Mouse (Mus musculus) MEL (cell line): ENCODE measurements around the gene Unc45b. TPM values are rescaled to one million over a fixed set of nuclear protein-coding genes. Genes with fewer than 3 reads are reported as not detected.

Experiments used
- DNase-seq: peaks from one replicate; pipeline ENCODE4 v3.0.0; 2011; ENCODE audit warnings: low read depth, low spot score
- H3K27ac ChIP-seq: 2 replicates; pipeline ENCODE4 v1.5.1; 2012; ENCODE audit warnings: low read depth, mild to moderate bottlenecking, control low read depth, low read length, moderate library complexity; ENCODE audit not compliant: control insufficient read depth
- H3K27me3 ChIP-seq, 2 experiments: fragments of 150-350 bp in 1 of 2; sonication (generic) in 1 of 2; 2 replicates each; pipeline ENCODE4 v1.6.1; 2012; ENCODE audit warnings: low read length in 2 of 2, mild to moderate bottlenecking in 2 of 2, improper control_type of control experiment in 1 of 2, moderate library complexity in 1 of 2; ENCODE audit not compliant: insufficient read depth in 2 of 2, control insufficient read depth in 1 of 2
- H3K36me3 ChIP-seq, 2 experiments: 2 replicates each; pipeline ENCODE4 v1.6.1; 2012 to 2014; ENCODE audit warnings: low read length in 2 of 2, improper control_type of control experiment in 1 of 2, inconsistent platforms in 1 of 2, mild to moderate bottlenecking in 1 of 2; ENCODE audit not compliant: insufficient read depth in 2 of 2, control insufficient read depth in 1 of 2
- H3K4me1 ChIP-seq, 2 experiments: fragments of 150-350 bp in 1 of 2; sonication (generic) in 1 of 2; 2 replicates each; pipeline ENCODE4 v1.6.1; 2012; ENCODE audit warnings: low read length in 2 of 2, improper control_type of control experiment in 1 of 2, mild to moderate bottlenecking in 1 of 2; ENCODE audit not compliant: insufficient read depth in 2 of 2, control insufficient read depth in 1 of 2
- H3K4me3 ChIP-seq, 2 experiments: fragments of 150-350 bp in 1 of 2; sonication (generic) in 1 of 2; 2 replicates each; pipeline ENCODE4 v1.5.1; 2012; ENCODE audit warnings: low read depth in 2 of 2, low read length in 2 of 2, mild to moderate bottlenecking in 2 of 2, moderate library complexity in 2 of 2, control low read depth in 1 of 2, improper control_type of control experiment in 1 of 2; ENCODE audit not compliant: control insufficient read depth in 1 of 2, insufficient read depth in 1 of 2
- H3K79me2 ChIP-seq: 2 replicates; pipeline ENCODE4 v1.6.1; 2012; ENCODE audit warnings: mild to moderate bottlenecking, low read length, moderate library complexity; ENCODE audit not compliant: control insufficient read depth, poor library complexity, insufficient read depth
- H3K9ac ChIP-seq: 2 replicates; pipeline ENCODE4 v1.6.1; 2012; ENCODE audit warnings: low read depth, mild to moderate bottlenecking, control low read depth, low read length, moderate library complexity; ENCODE audit not compliant: control insufficient read depth, poor library complexity, severe bottlenecking
- H3K9me3 ChIP-seq: fragments of 150-350 bp; sonication (generic); replicated peaks from 2 replicates; pipeline ENCODE4 v1.6.1; 2012; ENCODE audit warnings: mild to moderate bottlenecking, low read length, improper control_type of control experiment, moderate library complexity; ENCODE audit not compliant: insufficient read depth
- CHD1 ChIP-seq: IDR thresholded peaks from 2 replicates; pipeline ENCODE4 v1.6.1; 2012; ENCODE audit warnings: low read depth, mild to moderate bottlenecking, inconsistent platforms, low read length, improper control_type of control experiment
- ELF1 ChIP-seq: IDR thresholded peaks from 2 replicates; pipeline ENCODE4 v1.6.1; 2014; ENCODE audit warnings: low read depth, mild to moderate bottlenecking, inconsistent platforms, low read length, improper control_type of control experiment, moderate library complexity
- EP300 ChIP-seq, 2 experiments: IDR thresholded peaks; 2 replicates each; pipeline ENCODE4 v1.6.1; 2011; ENCODE audit warnings: improper control_type of control experiment in 2 of 2, low read length in 2 of 2, low read depth in 1 of 2, mild to moderate bottlenecking in 1 of 2
- ETS1 ChIP-seq: IDR thresholded peaks from 2 replicates; pipeline ENCODE4 v1.6.1; 2012; ENCODE audit warnings: low read depth, mild to moderate bottlenecking, inconsistent platforms, low read length, improper control_type of control experiment, moderate library complexity
- GABPA ChIP-seq: IDR thresholded peaks from 2 replicates; pipeline ENCODE4 v1.6.1; 2012; ENCODE audit warnings: low read depth, mild to moderate bottlenecking, inconsistent platforms, low read length, improper control_type of control experiment, moderate library complexity
- GATA1 ChIP-seq: IDR thresholded peaks from 2 replicates; pipeline ENCODE4 v1.6.1; 2011; ENCODE audit warnings: low read depth, low read length, improper control_type of control experiment
- JUND ChIP-seq: IDR thresholded peaks from 2 replicates; pipeline ENCODE4 v1.6.1; 2011; ENCODE audit warnings: low read depth, mild to moderate bottlenecking, improper control_type of control experiment, low read length
- MAFK ChIP-seq: IDR thresholded peaks from 2 replicates; pipeline ENCODE4 v1.6.1; 2011; ENCODE audit warnings: low read depth, mild to moderate bottlenecking, low read length, improper control_type of control experiment, borderline replicate concordance
- MAX ChIP-seq: IDR thresholded peaks from 2 replicates; pipeline ENCODE4 v1.6.1; 2011; ENCODE audit warnings: low read length, improper control_type of control experiment
- MAZ ChIP-seq: IDR thresholded peaks from 2 replicates; pipeline ENCODE4 v1.6.1; 2012; ENCODE audit warnings: low read depth, mild to moderate bottlenecking, inconsistent platforms, low read length, improper control_type of control experiment
- MXI1 ChIP-seq: IDR thresholded peaks from 2 replicates; pipeline ENCODE4 v1.6.1; 2011; ENCODE audit warnings: mild to moderate bottlenecking, low read depth, low read length, improper control_type of control experiment
- MYC ChIP-seq: IDR thresholded peaks from 2 replicates; pipeline ENCODE4 v1.6.1; 2011; ENCODE audit warnings: low read depth, mild to moderate bottlenecking, low read length, improper control_type of control experiment, moderate library complexity
- NELFE ChIP-seq: IDR thresholded peaks from 2 replicates; pipeline ENCODE4 v1.6.1; 2011; ENCODE audit warnings: low read depth, low read length, improper control_type of control experiment
- POLR2A ChIP-seq, 2 experiments: IDR thresholded peaks; 2 replicates each; pipeline ENCODE4 v1.6.1; 2011 to 2012; ENCODE audit warnings: low read length in 2 of 2, mild to moderate bottlenecking in 2 of 2, control low read depth in 1 of 2, improper control_type of control experiment in 1 of 2, low read depth in 1 of 2, moderate library complexity in 1 of 2; ENCODE audit not compliant: control insufficient read depth in 1 of 2, insufficient read depth in 1 of 2, poor library complexity in 1 of 2
- RCOR1 ChIP-seq: IDR thresholded peaks from 2 replicates; pipeline ENCODE4 v1.6.1; 2012; ENCODE audit warnings: low read depth, mild to moderate bottlenecking, inconsistent platforms, low read length, improper control_type of control experiment
- SIN3A ChIP-seq: IDR thresholded peaks from 2 replicates; pipeline ENCODE4 v1.6.1; 2012; ENCODE audit warnings: low read length, improper control_type of control experiment, inconsistent platforms
- TCF12 ChIP-seq: IDR thresholded peaks from 2 replicates; pipeline ENCODE4 v1.6.1; 2014; ENCODE audit warnings: low read depth, mild to moderate bottlenecking, inconsistent platforms, low read length, improper control_type of control experiment, moderate library complexity
- UBTF ChIP-seq: IDR thresholded peaks from 2 replicates; pipeline ENCODE4 v1.6.1; 2012; ENCODE audit warnings: low read depth, mild to moderate bottlenecking, inconsistent platforms, low read length, improper control_type of control experiment, moderate library complexity, borderline replicate concordance; ENCODE audit not compliant: insufficient read depth
- USF1 ChIP-seq: IDR thresholded peaks from 2 replicates; pipeline ENCODE4 v1.6.1; 2014; ENCODE audit warnings: low read depth, mild to moderate bottlenecking, inconsistent platforms, low read length, improper control_type of control experiment, moderate library complexity
- USF2 ChIP-seq, 2 experiments: IDR thresholded peaks; 2 replicates each; pipeline ENCODE4 v1.6.1; 2011 to 2012; ENCODE audit warnings: improper control_type of control experiment in 2 of 2, low read length in 2 of 2, borderline replicate concordance in 1 of 2, inconsistent platforms in 1 of 2, low read depth in 1 of 2, mild to moderate bottlenecking in 1 of 2; ENCODE audit not compliant: insufficient read depth in 1 of 2
- ZC3H11A ChIP-seq: IDR thresholded peaks from 2 replicates; pipeline ENCODE4 v1.6.1; 2012; ENCODE audit warnings: low read depth, mild to moderate bottlenecking, inconsistent platforms, low read length, improper control_type of control experiment
- ZMIZ1 ChIP-seq: IDR thresholded peaks from 2 replicates; pipeline ENCODE4 v1.6.1; 2012; ENCODE audit warnings: low read depth, mild to moderate bottlenecking, inconsistent platforms, low read length, improper control_type of control experiment, moderate library complexity
- ZNF384 ChIP-seq: IDR thresholded peaks from 2 replicates; pipeline ENCODE4 v1.6.1; 2012; ENCODE audit warnings: low read depth, mild to moderate bottlenecking, inconsistent platforms, low read length, improper control_type of control experiment
- polyA plus RNA-seq, 2 experiments: library from polyadenylated mRNA; stranded (reverse) in 1 of 2; unstranded in 1 of 2; fragments of >175 nt in 1 of 2; fragments of >200 nt in 1 of 2; gene quantifications; 2 replicates each; pipeline versions ENCODE4 v1.2.1 to v1.2.4; 2012; ENCODE audit warnings: low replicate concordance in 2 of 2, low read depth in 1 of 2; ENCODE audit not compliant: insufficient read length in 2 of 2, insufficient read depth in 1 of 2, missing spikeins in 1 of 2
- total RNA-seq: library from RNA; depleted of rRNA; stranded (reverse); fragments of 300-350 nt; gene quantifications from 2 replicates; pipeline ENCODE4 v1.2.3, GENCODE M21; 2012

Unc45b gene
- total and polyA plus RNA-seq, 3 experiments: 0.08 to 0.29 TPM; not detected in 1

- Histone ChIP-seq H3K4me3 (peak overlapping the region in 1 of 2 experiments; percentile 39; a peak in 2 of 4 replicates), H3K79me2 (peaks cover 15% of the 10 kb centered on the region), H3K4me1 (peaks cover 21 to 40% of the 10 kb centered on the region in 2 experiments), H3K27ac (no peak overlapping the region), H3K9ac (peak overlapping the region; percentile 57), H3K36me3 (peaks cover 0 to 43% of the 10 kb centered on the region in 2 experiments; a peak in 2 of 4 replicates), H3K27me3 (no peaks in the 10 kb centered on the region), H3K9me3 (no peaks in the 10 kb centered on the region)
- TF ChIP-seq ZNF384 (peak; percentile 60), ZMIZ1 (no peak), USF1 (no peak), JUND (no peak), MAFK (no peak), MYC (no peak)
- no peak for DNase-seq
These were observed 44.4 kb upstream of the Unc45b start for GRCm38 (mm10) chr11:82865957-82866356.

DNA sequence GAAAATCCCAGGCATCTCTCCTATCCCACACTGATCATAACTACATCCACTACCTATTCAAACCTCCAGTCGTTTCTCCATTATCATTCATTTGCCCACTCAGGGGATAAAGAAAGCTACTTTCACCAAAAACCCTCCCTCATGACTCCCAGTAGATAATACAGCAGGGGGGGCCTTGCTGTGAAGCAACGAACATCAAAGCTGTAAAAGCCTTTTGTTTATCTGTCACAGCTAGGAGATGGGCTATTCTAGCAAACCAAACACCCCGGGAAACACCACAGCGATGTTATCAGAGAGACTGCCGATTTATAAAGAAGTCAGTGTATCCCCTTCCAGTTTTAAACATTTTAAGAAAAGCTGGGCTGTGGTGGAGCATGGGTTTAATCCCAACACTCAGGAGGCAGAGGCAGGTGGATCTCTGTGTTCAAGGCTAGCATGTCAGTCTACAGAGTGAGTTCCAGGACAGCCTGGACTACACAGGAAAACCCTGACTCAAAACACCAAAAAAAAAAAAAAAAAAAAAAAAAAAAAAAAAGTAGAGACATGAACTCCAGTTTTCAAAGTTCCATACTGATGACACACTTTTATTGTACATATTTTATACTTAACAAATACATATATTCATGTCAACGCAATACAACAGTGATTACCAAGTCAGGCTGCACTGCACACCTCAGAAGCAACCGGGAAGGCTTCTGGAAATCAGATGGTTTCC, 43.3 kb upstream of the Unc45b start:
- TF ChIP-seq MXI1 (peak; percentile 36; the same call in 1 of the 2 replicates), ZC3H11A (no peak), POLR2A (IDR thresholded peaks at IDR 0.05; ENCODE audit: control insufficient read depth in 1 of 2, insufficient read depth in 1 of 2, low read depth in 1 of 2, low read length in 2 of 2, poor library complexity in 1 of 2) (no peak), CHD1 (no peak), EP300 (IDR thresholded peaks at IDR 0.05; ENCODE audit: low read depth in 1 of 2, low read length in 2 of 2) (peak; percentile 63 to 68), USF1 (no peak), MAX (no peak), USF2 (IDR thresholded peaks at IDR 0.05; ENCODE audit: borderline replicate concordance in 1 of 2, insufficient read depth in 1 of 2, low read depth in 1 of 2, low read length in 2 of 2) (no peak), TCF12 (0 out of 2 replicates have a peak, but pooled peaks have one; percentile 19), ETS1 (peak; percentile 41; the same call in 1 of the 2 replicates), ELF1 (no peak), RCOR1 (peak; percentile 66; the same call in 1 of the 2 replicates), GATA1 (peak; percentile 58), SIN3A (peak; percentile 67; the same call in 1 of the 2 replicates), NELFE (no peak), MAZ (peak; percentile 37; the same call in 1 of the 2 replicates), GABPA (no peak), UBTF (no peak), ZNF384 (peak; percentile 66; the same call in 1 of the 2 replicates)
- TF ChIP-seq, all 39 proteins: peak for 9
- H3K9ac ChIP-seq: peak overlapping the region; percentile 57
- H3K9me3 ChIP-seq: no peaks in the 10 kb centered on the region
- peaks cover 21 to 40% of the 10 kb centered on the region in 2 experiments for H3K4me1 ChIP-seq
- H3K27me3 ChIP-seq: no peaks in the 10 kb centered on the region
- peak overlapping the region; percentile 37 to 39 for H3K4me3 ChIP-seq
- peaks cover 0 to 51% of the 10 kb centered on the region in 2 experiments; a peak in 2 of 4 replicates for H3K36me3 ChIP-seq
- peak; percentile 62 for DNase-seq
- H3K79me2 ChIP-seq: peaks cover 15% of the 10 kb centered on the region
- H3K27ac ChIP-seq: peak overlapping the region; percentile 55
